Mouse (Mus musculus) bone marrow, adult 2 months (tissue): ENCODE results near the gene Neil3.

Experiments used
- CTCF ChIP-seq: fragments of 200-500 bp; IDR thresholded peaks from 2 replicates; pipeline ENCODE4 v1.5.1; 2011; ENCODE audit warnings: low read length, control low read depth; ENCODE audit not compliant: control insufficient read depth, insufficient read depth
- POLR2A ChIP-seq: fragments of 200-500 bp; IDR thresholded peaks from 2 replicates; pipeline ENCODE4 v1.6.1; 2011; ENCODE audit warnings: low read depth, mild to moderate bottlenecking, control low read depth, low read length, borderline replicate concordance; ENCODE audit not compliant: control insufficient read depth

DNA sequence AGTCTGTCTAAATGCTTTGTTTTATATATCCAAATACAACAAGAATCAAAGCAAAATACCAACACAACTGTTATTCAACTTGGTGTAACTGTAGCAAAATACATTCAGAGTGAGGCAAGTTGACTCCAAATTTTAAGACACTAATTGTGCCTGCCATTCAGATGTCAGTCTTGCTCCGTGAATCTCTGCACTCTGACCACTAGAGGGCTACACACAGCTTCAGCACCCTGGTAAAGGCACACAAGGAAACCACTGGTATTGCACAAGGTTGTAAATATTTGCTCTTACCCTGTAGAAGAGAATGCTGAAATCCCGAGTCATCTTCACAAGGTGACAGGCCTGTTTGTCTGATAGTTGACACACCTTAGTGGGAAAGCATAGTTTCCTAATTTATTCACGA, 31.8 kb downstream of the Neil3 start:
- TF ChIP-seq POLR2A = no peak
- peak; percentile 80 for TF ChIP-seq CTCF
